Mouse (Mus musculus) embryonic fibroblast, embryonic 13.5 days (primary cell): Measurements from ENCODE around the gene Rab39b. TPM values are rescaled to one million over a fixed set of nuclear protein-coding genes. Genes with fewer than 3 reads are reported as not detected.

Source experiments
- H3K27ac ChIP-seq: 2 replicates; pipeline ENCODE4 v1.5.1; 2012; ENCODE audit warnings: low read length, control low read depth, inconsistent platforms; ENCODE audit not compliant: insufficient read depth
- H3K4me1 ChIP-seq: 2 replicates; pipeline ENCODE4 v1.6.1; 2011; ENCODE audit warnings: low read length; ENCODE audit not compliant: control insufficient read depth, insufficient read depth
- H3K4me3 ChIP-seq: 2 replicates; pipeline ENCODE4 v1.5.1; 2011; ENCODE audit warnings: mild to moderate bottlenecking, control low read depth, low read length; ENCODE audit not compliant: insufficient read depth
- CTCF ChIP-seq: IDR thresholded peaks from 2 replicates; pipeline ENCODE4 v1.5.1; 2011; ENCODE audit warnings: mild to moderate bottlenecking, control low read depth, low read length, moderate library complexity, borderline replicate concordance; ENCODE audit not compliant: insufficient read depth
- POLR2A ChIP-seq: IDR thresholded peaks from 2 replicates; pipeline ENCODE4 v1.6.1; 2011; ENCODE audit warnings: low read depth, mild to moderate bottlenecking, control low read depth, low read length, moderate library complexity
- polyA plus RNA-seq: library from polyadenylated mRNA; stranded (reverse); fragments of >200 nt; gene quantifications from 2 replicates; pipeline ENCODE4 v1.2.4, GENCODE M21; 2011; ENCODE audit warnings: low read depth; ENCODE audit not compliant: missing spikeins, insufficient read length

Rab39b gene
- polyA plus RNA-seq: 6.5 and 10.6 TPM in 2 replicates

DNA sequence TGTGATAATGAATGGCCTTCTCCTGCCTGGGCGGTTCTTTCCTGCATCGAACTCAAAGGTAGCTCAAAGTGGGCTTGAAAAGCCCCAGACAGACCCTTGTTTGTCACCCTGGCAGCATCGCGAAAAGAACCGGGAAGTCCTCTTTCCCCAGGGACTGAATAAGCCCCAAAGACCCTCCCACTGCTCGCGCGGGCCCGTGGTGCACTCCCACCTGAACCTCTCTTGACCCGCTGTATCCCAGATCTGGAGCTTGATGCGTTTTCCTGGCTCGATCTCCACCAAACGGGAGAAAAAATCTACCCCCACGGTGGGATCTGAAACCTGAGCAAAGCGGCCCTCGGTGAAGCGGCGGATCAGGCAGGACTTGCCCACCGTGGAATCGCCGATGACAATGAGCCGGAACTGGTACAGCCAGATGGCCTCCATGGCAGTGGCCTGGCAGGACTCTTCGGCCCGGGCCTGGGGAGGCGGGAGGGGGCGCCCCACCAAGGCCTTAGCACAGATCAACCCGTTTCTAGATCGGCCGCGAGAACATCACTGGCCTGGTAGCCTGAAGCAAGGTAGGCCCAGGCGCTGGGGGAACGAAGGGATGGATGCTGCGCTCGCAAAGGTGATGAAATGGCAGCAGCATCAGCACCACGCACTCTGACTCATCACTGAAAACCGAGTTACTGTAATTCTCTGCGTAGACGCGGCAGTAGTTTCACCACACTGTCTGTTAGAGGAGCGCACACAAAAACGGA is at the start of gene Rab39b:
TSS of gene Rab39b (minus strand) at position 650 of the 743 bp plus-strand sequence.
- Histone ChIP-seq H3K4me1 (no peaks in the 10 kb centered on the region), H3K27ac (no peak within 1 kb of the TSS), H3K4me3 (peak within 1 kb of the TSS; percentile 43)
- peak; percentile 52 for TF ChIP-seq POLR2A
- TF ChIP-seq CTCF: no peak

DNA sequence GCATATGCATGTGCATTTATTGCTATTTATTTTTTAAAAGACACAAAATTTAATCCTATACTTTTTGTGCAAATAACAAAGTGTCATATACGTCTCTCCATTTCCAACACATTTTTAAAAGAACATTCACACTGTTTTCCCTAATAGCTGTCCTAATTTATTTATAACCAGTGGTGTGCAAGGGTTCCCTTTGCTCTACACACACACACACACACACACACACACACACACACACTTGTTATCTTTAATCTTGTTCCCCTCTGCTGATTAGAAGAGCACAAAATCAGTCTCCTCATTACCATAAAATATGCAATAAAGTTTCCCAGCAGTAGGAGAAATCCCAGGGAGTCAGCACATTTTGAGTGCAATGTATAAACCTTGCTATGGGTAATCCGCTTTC is 508 bp upstream of the Rab39b start:
- Histone ChIP-seq H3K27ac (no peak overlapping the region), H3K4me3 (no peak overlapping the region)

More for the DNA sequence above, 508 bp upstream of the Rab39b start:
- no peaks in the 10 kb centered on the region for H3K4me1 ChIP-seq
- TF ChIP-seq POLR2A (no peak), CTCF (no peak)

Other genes with a start within 250 kb of the Rab39b start
- 115 and 124 TPM in 2 replicates for gene Fundc2, start 195.8 kb downstream of the Rab39b start, polyA plus RNA-seq
- 1.6 and 1.7 TPM in 2 replicates for gene F8, start 195.6 kb downstream of the Rab39b start, polyA plus RNA-seq
- gene Cmc4, start 161.6 kb downstream of the Rab39b start, polyA plus RNA-seq: 8.3 and 9.2 TPM in 2 replicates
- 7.0 and 9.8 TPM in 2 replicates for gene Mtcp1, start 161.6 kb downstream of the Rab39b start, polyA plus RNA-seq
- gene Brcc3, start 161.6 kb downstream of the Rab39b start, polyA plus RNA-seq: 31.3 and 46.1 TPM in 2 replicates
- 64.3 and 69.3 TPM in 2 replicates for gene Vbp1, start 63.9 kb downstream of the Rab39b start, polyA plus RNA-seq